Mouse (Mus musculus) neural tube, embryonic 14.5 days (tissue): ENCODE results near the gene Bola3. TPM values are rescaled to one million over a fixed set of nuclear protein-coding genes. Genes with fewer than 3 reads are reported as not detected.
A peak's percentile ranks its signal among the peaks of the same experiment; 100 is the strongest.

ENCODE experiments used
- ATAC-seq: fragments of 200-750 bp; cut with Nextera tagmentation; 2 replicates; pipeline ENCODE4 v1.8.0; 2017; ENCODE audit warnings: low read depth, mild to moderate bottlenecking, moderate TSS enrichment, moderate library complexity
- H3K27ac ChIP-seq: fragments of 300-500 bp; sonication (generic); 2 replicates; pipeline ENCODE4 v1.5.1; 2014; ENCODE audit warnings: low read depth, mild to moderate bottlenecking, control low read depth, low read length, moderate library complexity, mixed read lengths
- H3K27me3 ChIP-seq: fragments of 300-500 bp; sonication (generic); 2 replicates; pipeline ENCODE4 v1.6.1; 2014; ENCODE audit warnings: low read length; ENCODE audit not compliant: control insufficient read depth, insufficient read depth
- H3K36me3 ChIP-seq: fragments of 300-500 bp; sonication (generic); 2 replicates; pipeline ENCODE4 v1.6.1; 2014; ENCODE audit warnings: low read length, mixed read lengths; ENCODE audit not compliant: control insufficient read depth, insufficient read depth
- H3K4me1 ChIP-seq: fragments of 300-500 bp; sonication (generic); 2 replicates; pipeline ENCODE4 v1.6.1; 2014; ENCODE audit warnings: low read length; ENCODE audit not compliant: control insufficient read depth, insufficient read depth
- H3K4me2 ChIP-seq: fragments of 300-500 bp; sonication (generic); 2 replicates; pipeline ENCODE4 v1.6.1; 2014; ENCODE audit warnings: mild to moderate bottlenecking, low read depth, low read length, control low read depth
- H3K4me3 ChIP-seq: fragments of 300-500 bp; sonication (generic); 2 replicates; pipeline ENCODE4 v1.5.1; 2014; ENCODE audit warnings: low read depth, low read length, control low read depth, mixed read lengths
- H3K9ac ChIP-seq: fragments of 300-500 bp; sonication (generic); replicated peaks from 2 replicates; pipeline ENCODE4 v1.6.1; 2014; ENCODE audit warnings: low read depth, mild to moderate bottlenecking, control low read depth, low read length, mixed read lengths
- H3K9me3 ChIP-seq: fragments of 300-500 bp; sonication (generic); 2 replicates; pipeline ENCODE4 v1.6.1; 2016; ENCODE audit warnings: low read length; ENCODE audit not compliant: control insufficient read depth
- WGBS: fragments of 180-500 bp; shearing (Covaris S2); extraction: QIAGEN DNeasy Blood & Tissue Kit; methylation state at CpG from one replicate; pipeline ENCODE4 v1.1.7; 2014; 5-methylcytosine and 5-hydroxymethylcytosine counted together
- polyA plus RNA-seq: library from polyadenylated mRNA; unstranded; fragments of >200 nt; fragmentation: Nextera tagmentation; extraction: Ambion mirVana; gene quantifications from 2 replicates; pipeline ENCODE4 v1.2.1, GENCODE M21; 2014

The Bola3 gene
- polyA plus RNA-seq, 1 experiment from 2014 or later = 57.5 TPM

GRCm38 (mm10) chr6:83352666-83353410 is 3.9 kb downstream of the Bola3 start:
- ATAC-seq = no peak
- Histone ChIP-seq H3K4me3 (no peak overlapping the region), H3K36me3 (0 out of 2 replicates have a peak, but pooled peaks cover 3% of the 10 kb centered on the region), H3K9ac (no peak overlapping the region), H3K4me2 (no peak overlapping the region), H3K27me3 (no peaks in the 10 kb centered on the region), H3K27ac (no peak overlapping the region), H3K4me1 (peaks cover 9% of the 10 kb centered on the region), H3K9me3 (no peaks in the 10 kb centered on the region)
- WGBS = 93% methylated on average over 24 of the region's 24 CpGs

- no peak overlapping the region for H3K9ac ChIP-seq
- H3K4me1 ChIP-seq = peaks cover 2% of the 10 kb centered on the region
- 94% methylated on average over 9 of the region's 9 CpGs for WGBS
- H3K27ac ChIP-seq = no peak overlapping the region
- H3K4me2 ChIP-seq = no peak overlapping the region
- no peaks in the 10 kb centered on the region for H3K9me3 ChIP-seq
- no peaks in the 10 kb centered on the region for H3K27me3 ChIP-seq
- no peak for ATAC-seq
- no peak overlapping the region for H3K4me3 ChIP-seq
- 0 out of 2 replicates have a peak, but pooled peaks cover 3% of the 10 kb centered on the region for H3K36me3 ChIP-seq
Measured at GRCm38 (mm10) chr6:83354856-83355781, 6.2 kb downstream of the Bola3 start.

GRCm38 (mm10) chr6:83356569-83357138 is 7.7 kb downstream of the Bola3 start:
- Histone ChIP-seq H3K4me3 (no peak overlapping the region), H3K9me3 (no peaks in the 10 kb centered on the region), H3K36me3 (peaks cover 11% of the 10 kb centered on the region; the same call in 1 of the 2 replicates), H3K27me3 (no peaks in the 10 kb centered on the region), H3K4me2 (no peak overlapping the region), H3K4me1 (no peaks in the 10 kb centered on the region), H3K27ac (no peak overlapping the region), H3K9ac (no peak overlapping the region)
- peak; percentile 71 for ATAC-seq
- WGBS = 29% methylated on average over 7 of the region's 7 CpGs

- peaks cover 11% of the 10 kb centered on the region; the same call in 1 of the 2 replicates for H3K36me3 ChIP-seq
Measured at GRCm38 (mm10) chr6:83357436-83357835, 8.5 kb downstream of the Bola3 start.

GRCm38 (mm10) chr6:83361523-83362248 is 12.7 kb downstream of the Bola3 start:
- 90% methylated on average over 11 of the region's 11 CpGs for WGBS
- no peak for ATAC-seq
- Histone ChIP-seq H3K9ac (no peak overlapping the region), H3K36me3 (peaks cover 14% of the 10 kb centered on the region; the same call in 1 of the 2 replicates), H3K4me3 (no peak overlapping the region), H3K27me3 (no peaks in the 10 kb centered on the region), H3K9me3 (no peaks in the 10 kb centered on the region), H3K4me1 (no peaks in the 10 kb centered on the region), H3K4me2 (no peak overlapping the region), H3K27ac (no peak overlapping the region)

More at GRCm38 (mm10) chr6:83357436-83357835, 8.5 kb downstream of the Bola3 start:
- Histone ChIP-seq H3K4me3 (no peak overlapping the region), H3K9ac (no peak overlapping the region), H3K4me1 (no peaks in the 10 kb centered on the region), H3K4me2 (no peak overlapping the region), H3K27me3 (no peaks in the 10 kb centered on the region), H3K9me3 (no peaks in the 10 kb centered on the region), H3K27ac (no peak overlapping the region)
- ATAC-seq = no peak
- WGBS = 95% methylated on average over 10 of the region's 10 CpGs

- no peak overlapping the region for H3K4me2 ChIP-seq
- H3K9me3 ChIP-seq = no peaks in the 10 kb centered on the region
- H3K36me3 ChIP-seq = peaks cover 24% of the 10 kb centered on the region; the same call in 1 of the 2 replicates
- H3K9ac ChIP-seq = no peak overlapping the region
- no peaks in the 10 kb centered on the region for H3K4me1 ChIP-seq
- ATAC-seq = no peak
- no peaks in the 10 kb centered on the region for H3K27me3 ChIP-seq
- no peak overlapping the region for H3K4me3 ChIP-seq
- no peak overlapping the region for H3K27ac ChIP-seq
- 92% methylated on average over 12 of the region's 12 CpGs for WGBS
Measured at GRCm38 (mm10) chr6:83363075-83363474, 14.1 kb downstream of the Bola3 start.

GRCm38 (mm10) chr6:83370316-83370965 is 21.5 kb downstream of the Bola3 start:
- Histone ChIP-seq H3K36me3 (peaks cover 87% of the 10 kb centered on the region), H3K4me1 (no peaks in the 10 kb centered on the region), H3K27ac (no peak overlapping the region), H3K9ac (no peak overlapping the region), H3K4me3 (no peak overlapping the region), H3K9me3 (no peaks in the 10 kb centered on the region), H3K27me3 (no peaks in the 10 kb centered on the region), H3K4me2 (no peak overlapping the region)
- 94% methylated on average over 21 of the region's 21 CpGs for WGBS
- no peak for ATAC-seq

- Histone ChIP-seq H3K9ac (no peak overlapping the region), H3K4me2 (no peak overlapping the region), H3K4me1 (no peaks in the 10 kb centered on the region), H3K27ac (no peak overlapping the region), H3K36me3 (peaks cover 93% of the 10 kb centered on the region), H3K4me3 (no peak overlapping the region), H3K9me3 (no peaks in the 10 kb centered on the region), H3K27me3 (no peaks in the 10 kb centered on the region)
- 83% methylated on average over 3 of the region's 3 CpGs for WGBS
- no peak for ATAC-seq
Measured at GRCm38 (mm10) chr6:83371350-83371749, 22.4 kb downstream of the Bola3 start.
